Mouse (Mus musculus) limb, embryonic 10.5 days (tissue): ENCODE data around the gene Usp28. TPM values are rescaled to one million over a fixed set of nuclear protein-coding genes. Genes with fewer than 3 reads are reported as not detected.

ENCODE experiments used
- DNase-seq: peaks from one replicate; pipeline ENCODE4 v3.0.0-alpha.2; 2017; ENCODE audit warnings: low spot score
- H3K27ac ChIP-seq: fragments of 300-500 bp; sonication (generic); 2 replicates; pipeline ENCODE4 v1.5.1; 2016; ENCODE audit warnings: mild to moderate bottlenecking
- H3K27me3 ChIP-seq: fragments of 300-500 bp; sonication (generic); 2 replicates; pipeline ENCODE4 v1.6.1; 2016; ENCODE audit warnings: low read depth, mild to moderate bottlenecking; ENCODE audit not compliant: poor library complexity, severe bottlenecking
- H3K36me3 ChIP-seq: fragments of 300-500 bp; sonication (generic); 2 replicates; pipeline ENCODE4 v1.6.1; 2016; ENCODE audit warnings: mild to moderate bottlenecking, moderate library complexity
- H3K4me1 ChIP-seq: fragments of 300-500 bp; sonication (generic); 2 replicates; pipeline ENCODE4 v1.6.1; 2016
- H3K4me3 ChIP-seq: fragments of 300-500 bp; sonication (generic); 2 replicates; pipeline ENCODE4 v1.5.1; 2016; ENCODE audit warnings: mild to moderate bottlenecking, moderate library complexity
- H3K9me3 ChIP-seq: fragments of 300-500 bp; sonication (generic); replicated peaks from 2 replicates; pipeline ENCODE4 v1.6.1; 2016; ENCODE audit warnings: mild to moderate bottlenecking
- WGBS: fragments of 180-500 bp; shearing (Covaris S2); methylation state at CpG from one replicate; pipeline ENCODE4 v1.1.7; 2016; 5-methylcytosine and 5-hydroxymethylcytosine counted together
- polyA plus RNA-seq: library from polyadenylated mRNA; unstranded; fragments of >200 nt; fragmentation: Nextera tagmentation; extraction: Ambion mirVana; gene quantifications from 2 replicates; pipeline ENCODE4 v1.2.1, GENCODE M21; 2016

Gene Usp28
- polyA plus RNA-seq, 1 experiment from 2014 or later = 44.6 TPM

GRCm38 (mm10) chr9:48984320-48984844 lies 793 bp upstream of the Usp28 start:
- Histone ChIP-seq H3K27ac (peak overlapping the region; percentile 90), H3K4me1 (peaks cover 35% of the 10 kb centered on the region), H3K27me3 (no peaks in the 10 kb centered on the region), H3K36me3 (peaks cover 9% of the 10 kb centered on the region; the same call in 1 of the 2 replicates), H3K9me3 (no peaks in the 10 kb centered on the region), H3K4me3 (peak overlapping the region; percentile 84)
- WGBS = 43% methylated on average over 8 of the region's 8 CpGs
- DNase-seq = no peak

- no peak for DNase-seq
These were observed 523 bp downstream of the Usp28 start for GRCm38 (mm10) chr9:48985708-48986088.

GRCm38 (mm10) chr9:48986616-48987141 lies 1.5 kb downstream of the Usp28 start:
- Histone ChIP-seq H3K9me3 (no peaks in the 10 kb centered on the region), H3K4me3 (peak overlapping the region; percentile 84), H3K27me3 (no peaks in the 10 kb centered on the region), H3K36me3 (peaks cover 22% of the 10 kb centered on the region), H3K27ac (no peak overlapping the region), H3K4me1 (peaks cover 35% of the 10 kb centered on the region)
- 19% methylated on average over 7 of the region's 7 CpGs for WGBS
- DNase-seq = peak; percentile 38

More at GRCm38 (mm10) chr9:48985708-48986088, 523 bp downstream of the Usp28 start:
- no peaks in the 10 kb centered on the region for H3K9me3 ChIP-seq
- peak overlapping the region; percentile 90 for H3K27ac ChIP-seq
- WGBS = under 1% methylated on average over 20 of the region's 20 CpGs
- peaks cover 35% of the 10 kb centered on the region for H3K4me1 ChIP-seq
- peak overlapping the region; percentile 84 for H3K4me3 ChIP-seq
- H3K27me3 ChIP-seq = no peaks in the 10 kb centered on the region
- peaks cover 18% of the 10 kb centered on the region for H3K36me3 ChIP-seq

GRCm38 (mm10) chr9:48987201-48988101 lies 2.3 kb downstream of the Usp28 start:
- H3K9me3 ChIP-seq = no peaks in the 10 kb centered on the region
- no peaks in the 10 kb centered on the region for H3K27me3 ChIP-seq
- peak; percentile 41 for DNase-seq
- H3K36me3 ChIP-seq = peaks cover 27% of the 10 kb centered on the region
- WGBS = 28% methylated on average over 12 of the region's 12 CpGs
- peak overlapping the region; percentile 33 for H3K4me3 ChIP-seq
- H3K4me1 ChIP-seq = peaks cover 35% of the 10 kb centered on the region
- H3K27ac ChIP-seq = no peak overlapping the region

- Histone ChIP-seq H3K36me3 (peaks cover 46% of the 10 kb centered on the region), H3K27me3 (no peaks in the 10 kb centered on the region), H3K27ac (no peak overlapping the region), H3K9me3 (no peaks in the 10 kb centered on the region), H3K4me1 (peaks cover 20% of the 10 kb centered on the region), H3K4me3 (no peak overlapping the region)
- 79% methylated on average over 5 of the region's 5 CpGs for WGBS
- DNase-seq = no peak
These were observed 6.5 kb downstream of the Usp28 start for GRCm38 (mm10) chr9:48991671-48992070.

- WGBS = 96% methylated on average over 7 of the region's 7 CpGs
- H3K36me3 ChIP-seq = peaks cover 47% of the 10 kb centered on the region
- no peak for DNase-seq
- H3K4me1 ChIP-seq = no peaks in the 10 kb centered on the region
- no peaks in the 10 kb centered on the region for H3K9me3 ChIP-seq
- H3K27me3 ChIP-seq = no peaks in the 10 kb centered on the region
- no peak overlapping the region for H3K27ac ChIP-seq
- no peak overlapping the region for H3K4me3 ChIP-seq
These were observed 9.6 kb downstream of the Usp28 start for GRCm38 (mm10) chr9:48994779-48995178.

- H3K4me1 ChIP-seq = no peaks in the 10 kb centered on the region
- no peak overlapping the region for H3K4me3 ChIP-seq
- peaks cover 51% of the 10 kb centered on the region for H3K36me3 ChIP-seq
- no peaks in the 10 kb centered on the region for H3K27me3 ChIP-seq
- no peak for DNase-seq
- WGBS = 96% methylated on average over 1 of the region's 1 CpGs
- no peaks in the 10 kb centered on the region for H3K9me3 ChIP-seq
- no peak overlapping the region for H3K27ac ChIP-seq
These were observed 10.6 kb downstream of the Usp28 start for GRCm38 (mm10) chr9:48995735-48996134.

GRCm38 (mm10) chr9:48999256-48999655 lies 14.1 kb downstream of the Usp28 start:
- Histone ChIP-seq H3K27ac (no peak overlapping the region), H3K36me3 (peaks cover 58% of the 10 kb centered on the region)

GRCm38 (mm10) chr9:49015824-49016223 lies 30.6 kb downstream of the Usp28 start:
- DNase-seq = no peak
- H3K36me3 ChIP-seq = peaks cover 85% of the 10 kb centered on the region
- H3K9me3 ChIP-seq = no peaks in the 10 kb centered on the region
- H3K27ac ChIP-seq = no peak overlapping the region
- WGBS = 81% methylated on average over 7 of the region's 7 CpGs
- H3K4me3 ChIP-seq = no peak overlapping the region
- H3K4me1 ChIP-seq = no peaks in the 10 kb centered on the region
- no peaks in the 10 kb centered on the region for H3K27me3 ChIP-seq

More at GRCm38 (mm10) chr9:48999256-48999655, 14.1 kb downstream of the Usp28 start:
- no peak for DNase-seq
- H3K4me1 ChIP-seq = no peaks in the 10 kb centered on the region
- H3K9me3 ChIP-seq = no peaks in the 10 kb centered on the region
- H3K27me3 ChIP-seq = no peaks in the 10 kb centered on the region
- 91% methylated on average over 6 of the region's 6 CpGs for WGBS
- no peak overlapping the region for H3K4me3 ChIP-seq

GRCm38 (mm10) chr9:49021289-49021688 lies 36.1 kb downstream of the Usp28 start:
- H3K9me3 ChIP-seq = no peaks in the 10 kb centered on the region
- H3K27me3 ChIP-seq = no peaks in the 10 kb centered on the region
- H3K27ac ChIP-seq = no peak overlapping the region
- WGBS = 93% methylated on average over 5 of the region's 5 CpGs
- DNase-seq = no peak
- H3K36me3 ChIP-seq = peaks cover 71% of the 10 kb centered on the region
- no peaks in the 10 kb centered on the region for H3K4me1 ChIP-seq
- no peak overlapping the region for H3K4me3 ChIP-seq

- DNase-seq = no peak
- H3K27me3 ChIP-seq = no peaks in the 10 kb centered on the region
- no peak overlapping the region for H3K4me3 ChIP-seq
- H3K36me3 ChIP-seq = peaks cover 74% of the 10 kb centered on the region
- 88% methylated on average over 5 of the region's 5 CpGs for WGBS
- H3K27ac ChIP-seq = no peak overlapping the region
- H3K9me3 ChIP-seq = no peaks in the 10 kb centered on the region
- no peaks in the 10 kb centered on the region for H3K4me1 ChIP-seq
These were observed 38.8 kb downstream of the Usp28 start for GRCm38 (mm10) chr9:49023956-49024355.

- Histone ChIP-seq H3K4me3 (no peak overlapping the region), H3K36me3 (peaks cover 75% of the 10 kb centered on the region), H3K27ac (no peak overlapping the region), H3K9me3 (no peaks in the 10 kb centered on the region), H3K27me3 (no peaks in the 10 kb centered on the region), H3K4me1 (no peaks in the 10 kb centered on the region)
- no peak for DNase-seq
- WGBS = 86% methylated on average over 2 of the region's 2 CpGs
These were observed 39.4 kb downstream of the Usp28 start for GRCm38 (mm10) chr9:49024529-49024928.

- H3K27me3 ChIP-seq = no peaks in the 10 kb centered on the region
- H3K27ac ChIP-seq = no peak overlapping the region
- peaks cover 94% of the 10 kb centered on the region for H3K36me3 ChIP-seq
- H3K9me3 ChIP-seq = no peaks in the 10 kb centered on the region
- no peak for DNase-seq
- H3K4me1 ChIP-seq = no peaks in the 10 kb centered on the region
- 97% methylated on average over 4 of the region's 4 CpGs for WGBS
- H3K4me3 ChIP-seq = no peak overlapping the region
These were observed 49.6 kb downstream of the Usp28 start for GRCm38 (mm10) chr9:49034764-49035163.
